Mouse (Mus musculus) cerebellum, postnatal 4 days (tissue): Measurements from ENCODE around the gene Sprtn.
A peak's percentile ranks its signal among the peaks of the same experiment; 100 is the strongest.

Experiments used
- DNase-seq, 2 experiments: peaks; one replicate each; pipeline ENCODE4 v3.0.0; 2022; ENCODE audit warnings: low spot score in 2 of 2, mixed read lengths in 1 of 2

Sprtn gene

GRCm38 (mm10) chr8:124903198-124903597, 5.5 kb downstream of the Sprtn start:
- DNase-seq: no peak

- DNase-seq: no peak
Measured at GRCm38 (mm10) chr8:124905482-124905881, 7.8 kb downstream of the Sprtn start.

GRCm38 (mm10) chr8:124909936-124910335, 12.2 kb downstream of the Sprtn start:
- no peak for DNase-seq

GRCm38 (mm10) chr8:124910349-124910748, 12.7 kb downstream of the Sprtn start:
- no peak for DNase-seq

GRCm38 (mm10) chr8:124911938-124912872, 14.5 kb downstream of the Sprtn start:
- no peak for DNase-seq

- no peak for DNase-seq
Measured at GRCm38 (mm10) chr8:124914061-124914460, 16.4 kb downstream of the Sprtn start.

GRCm38 (mm10) chr8:124917741-124918484, 20.2 kb downstream of the Sprtn start:
- no peak for DNase-seq

- DNase-seq: no peak
Measured at GRCm38 (mm10) chr8:124921369-124922279, 23.9 kb downstream of the Sprtn start.

GRCm38 (mm10) chr8:124922490-124923089, 24.9 kb downstream of the Sprtn start:
- no peak for DNase-seq

- peak in 1 of 2 experiments; percentile 24 for DNase-seq
Measured at GRCm38 (mm10) chr8:124923971-124924652, 26.4 kb downstream of the Sprtn start.

GRCm38 (mm10) chr8:124925544-124926266, 28.0 kb downstream of the Sprtn start:
- DNase-seq: no peak

GRCm38 (mm10) chr8:124926351-124926771, 28.7 kb downstream of the Sprtn start:
- no peak for DNase-seq

- no peak for DNase-seq
Measured at GRCm38 (mm10) chr8:124929006-124929405, 31.3 kb downstream of the Sprtn start.

- no peak for DNase-seq
Measured at GRCm38 (mm10) chr8:124930086-124930485, 32.4 kb downstream of the Sprtn start.

GRCm38 (mm10) chr8:124930649-124931048, 33.0 kb downstream of the Sprtn start:
- DNase-seq: no peak

- DNase-seq: no peak
Measured at GRCm38 (mm10) chr8:124932435-124932834, 34.7 kb downstream of the Sprtn start.

- DNase-seq: no peak
Measured at GRCm38 (mm10) chr8:124935116-124935515, 37.4 kb downstream of the Sprtn start.

- no peak for DNase-seq
Measured at GRCm38 (mm10) chr8:124936699-124937098, 39.0 kb downstream of the Sprtn start.

- DNase-seq: no peak
Measured at GRCm38 (mm10) chr8:124937293-124937692, 39.6 kb downstream of the Sprtn start.

GRCm38 (mm10) chr8:124943801-124944200, 46.1 kb downstream of the Sprtn start:
- no peak for DNase-seq
